Mouse (Mus musculus) ovary, adult 18-20 months (tissue): ENCODE results near the gene Ly86.

Experiments used
- DNase-seq: peaks from one replicate; pipeline ENCODE4 v3.0.0; 2022; ENCODE audit warnings: low spot score, mixed read lengths

Gene Ly86

GRCm38 (mm10) chr13:37353868-37354267, 8.9 kb downstream of the Ly86 start:
- no peak for DNase-seq

DNA sequence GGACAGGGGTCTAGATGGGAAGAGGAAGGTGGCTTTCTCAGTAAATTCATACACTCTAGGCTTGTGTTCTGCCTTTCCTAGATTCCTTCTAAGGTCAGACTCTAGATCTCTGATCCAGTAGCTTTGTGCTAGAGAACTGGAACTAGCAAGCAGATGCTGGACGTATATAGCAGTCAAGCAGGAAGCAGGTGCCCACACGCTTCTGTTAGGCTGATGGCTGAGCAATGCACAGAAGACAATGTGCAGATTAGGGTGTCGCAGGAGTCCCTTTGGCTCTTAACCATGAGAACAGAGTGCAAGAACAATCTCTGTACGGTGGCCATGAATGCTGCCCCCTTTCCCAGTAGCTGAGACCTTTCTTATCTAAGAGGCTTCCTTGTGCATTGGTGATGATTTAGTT, 9.4 kb downstream of the Ly86 start:
- DNase-seq: no peak

DNA sequence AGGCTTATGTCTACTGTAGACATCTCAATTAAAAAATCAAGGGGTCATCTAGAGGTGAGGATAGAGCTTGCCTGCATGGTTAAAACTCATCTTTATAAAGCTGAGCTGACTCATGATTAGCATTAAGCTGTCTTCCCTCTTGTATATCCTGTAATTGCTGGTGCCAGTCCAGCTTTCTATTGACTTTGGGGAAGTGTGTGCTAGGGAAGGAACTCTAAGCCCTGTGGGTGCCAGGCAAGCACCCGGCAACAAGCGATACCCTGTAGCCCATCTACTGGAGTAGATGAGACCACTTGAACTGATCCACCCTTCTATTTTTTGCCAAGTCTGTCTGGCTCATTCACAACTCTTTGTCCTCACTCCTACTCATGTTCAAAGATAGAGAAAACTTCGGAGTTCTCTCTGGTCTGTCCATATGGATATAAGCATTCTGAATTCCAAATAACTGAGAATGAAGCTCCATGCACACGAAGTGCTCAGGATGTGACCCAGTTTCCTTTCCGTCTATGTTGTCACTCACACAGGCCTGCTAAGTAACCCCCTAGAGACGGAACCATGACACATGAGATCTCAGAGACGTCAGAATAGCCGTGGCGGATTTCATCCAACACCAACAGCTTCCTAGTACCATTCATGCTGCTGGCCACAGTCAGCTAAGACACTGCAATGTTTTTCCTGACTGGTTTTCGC, 10.8 kb downstream of the Ly86 start:
- DNase-seq: no peak

DNA sequence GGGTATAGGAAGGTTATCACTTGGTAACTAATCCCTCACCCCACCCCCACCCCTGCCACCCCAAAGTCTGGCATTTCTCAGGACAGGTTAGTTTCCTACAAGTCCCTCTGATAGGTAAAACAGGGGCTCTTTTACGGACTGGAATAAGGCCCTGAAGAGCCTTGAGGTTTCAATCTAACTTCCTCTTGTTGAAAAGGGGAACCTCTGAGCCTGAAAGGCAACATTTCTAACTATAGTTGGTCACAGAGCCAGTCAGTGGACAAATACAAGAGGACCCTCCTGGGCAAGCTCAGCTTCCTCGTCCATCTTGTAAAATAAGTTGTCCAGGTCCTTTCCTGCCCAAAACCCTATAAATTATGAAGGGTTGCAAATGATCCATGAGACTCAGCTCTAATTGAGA, 11.5 kb downstream of the Ly86 start:
- DNase-seq: no peak

GRCm38 (mm10) chr13:37358112-37358511, 13.1 kb downstream of the Ly86 start:
- DNase-seq: no peak

DNA sequence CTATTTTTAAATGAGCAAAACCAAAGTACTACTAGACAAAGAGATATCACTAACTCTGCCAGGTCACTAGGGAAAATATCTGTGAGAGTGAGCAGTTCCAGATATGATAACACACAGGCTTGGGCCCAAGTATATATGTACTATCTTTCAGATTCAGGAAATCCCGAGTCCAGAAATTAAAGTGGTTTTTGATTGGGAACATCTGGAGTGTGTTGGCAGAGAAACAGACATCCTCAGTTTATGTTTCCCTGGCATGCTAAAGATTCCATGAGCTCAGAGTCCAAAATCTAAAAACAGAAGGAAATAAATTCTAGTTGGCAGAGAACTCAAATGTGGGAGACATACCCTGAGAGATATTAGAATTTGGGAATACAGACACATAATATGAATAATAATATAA, 16.2 kb downstream of the Ly86 start:
- no peak for DNase-seq

DNA sequence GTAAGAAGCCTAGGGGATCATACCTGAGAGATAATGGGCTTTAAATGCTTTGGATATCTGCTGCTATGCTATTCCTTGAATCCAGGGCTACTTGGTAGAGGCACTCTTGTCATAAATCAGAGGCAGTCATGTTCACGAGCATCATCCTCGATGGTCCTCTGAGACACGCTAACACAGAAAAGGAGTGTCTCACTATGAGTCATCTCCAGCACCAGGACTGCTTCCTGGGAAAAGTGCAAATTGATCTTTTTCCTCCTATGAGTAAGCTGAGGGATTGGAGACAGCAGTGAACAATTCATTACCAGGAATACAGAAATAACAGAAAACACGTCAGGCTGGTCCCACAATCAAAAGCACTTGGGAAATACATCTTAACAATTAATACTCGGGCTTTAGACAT, 19.3 kb downstream of the Ly86 start:
- no peak for DNase-seq

DNA sequence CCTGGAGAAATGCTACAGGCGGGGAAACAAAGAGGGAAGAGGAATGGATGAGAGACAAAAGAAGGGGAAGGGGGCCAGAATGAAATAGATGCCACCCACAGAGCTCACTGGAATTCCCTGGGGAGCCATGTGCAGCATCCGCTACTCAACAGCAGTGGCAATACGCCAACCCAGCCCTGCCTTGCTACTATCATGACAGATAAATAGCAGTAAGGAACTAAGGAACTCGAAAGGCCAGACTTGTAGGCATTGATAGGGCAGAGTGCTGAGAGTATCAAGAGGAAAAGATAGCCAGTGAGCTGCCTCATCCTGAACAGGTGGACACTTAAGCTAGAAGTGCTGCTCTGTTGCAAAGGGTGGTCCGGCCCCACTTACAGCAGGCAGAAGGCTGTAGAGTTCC, 31.4 kb downstream of the Ly86 start:
- DNase-seq: no peak

DNA sequence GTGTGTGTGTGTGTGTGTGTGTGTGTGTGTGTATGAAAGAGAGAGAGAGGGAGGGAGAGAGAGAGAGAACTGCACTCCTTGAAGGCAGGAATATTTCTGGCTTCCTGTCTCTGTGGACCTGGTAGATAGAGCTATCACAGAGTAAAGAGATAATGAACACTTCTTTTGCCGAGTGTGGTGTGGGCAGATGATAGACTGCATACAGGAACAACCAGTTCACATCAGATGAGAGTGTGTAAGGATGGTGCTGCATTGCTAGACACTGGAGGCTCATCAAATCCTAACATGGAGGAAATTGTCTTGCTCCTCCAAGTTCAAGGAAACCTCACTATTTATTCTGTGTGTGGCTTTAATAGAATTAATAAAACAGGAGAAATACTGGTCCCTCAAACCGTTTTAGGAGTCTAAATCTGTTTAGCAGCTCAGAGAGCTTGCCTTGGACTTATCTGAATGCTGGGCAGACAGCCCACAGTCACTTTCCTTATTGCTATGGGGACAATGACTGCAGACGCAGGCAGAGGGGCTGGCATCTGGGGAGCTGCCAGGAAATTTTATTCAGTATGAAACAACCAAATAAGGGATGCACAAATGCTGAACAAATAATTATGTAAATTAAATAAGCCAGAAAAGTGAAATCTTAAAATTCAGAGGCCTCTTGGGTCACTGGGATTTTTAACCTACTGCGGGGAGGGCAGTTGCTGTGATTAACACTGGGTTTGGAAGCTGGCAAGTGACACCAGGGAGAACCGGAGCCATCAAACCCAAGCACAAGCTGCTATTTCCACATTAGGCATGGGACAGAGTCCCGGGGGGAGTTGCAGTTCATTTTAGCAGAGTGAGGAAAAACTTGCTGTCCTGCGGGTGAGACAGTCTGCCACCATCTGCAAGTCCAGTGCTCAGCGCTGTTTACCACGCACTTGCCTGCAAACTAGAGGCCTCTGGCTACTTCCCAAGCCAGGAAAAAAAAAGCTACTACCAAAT, 43.5 kb downstream of the Ly86 start:
- DNase-seq: no peak

GRCm38 (mm10) chr13:37389296-37389695, 44.3 kb downstream of the Ly86 start:
- no peak for DNase-seq

DNA sequence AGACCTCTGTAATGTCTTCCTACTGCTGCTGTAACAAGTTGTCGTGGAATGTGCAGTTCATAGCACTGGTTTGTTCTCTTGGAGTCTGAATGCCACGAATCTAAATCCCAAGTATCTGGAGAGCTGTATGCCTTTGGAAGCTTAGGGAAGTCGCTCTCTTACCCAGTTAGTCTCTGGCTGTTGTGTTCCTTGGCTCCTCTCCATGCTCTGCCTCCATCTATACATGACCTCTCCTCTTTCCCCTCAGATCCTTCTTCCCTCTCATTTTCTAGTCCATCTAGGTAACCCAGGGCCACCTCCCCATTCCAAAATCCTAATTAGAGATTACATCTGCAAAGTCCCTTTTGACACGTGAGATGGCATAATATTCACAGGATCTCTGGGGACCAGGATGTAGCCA, 53.8 kb downstream of the Ly86 start:
- DNase-seq: no peak

GRCm38 (mm10) chr13:37399340-37399739, 54.3 kb downstream of the Ly86 start:
- DNase-seq: no peak

DNA sequence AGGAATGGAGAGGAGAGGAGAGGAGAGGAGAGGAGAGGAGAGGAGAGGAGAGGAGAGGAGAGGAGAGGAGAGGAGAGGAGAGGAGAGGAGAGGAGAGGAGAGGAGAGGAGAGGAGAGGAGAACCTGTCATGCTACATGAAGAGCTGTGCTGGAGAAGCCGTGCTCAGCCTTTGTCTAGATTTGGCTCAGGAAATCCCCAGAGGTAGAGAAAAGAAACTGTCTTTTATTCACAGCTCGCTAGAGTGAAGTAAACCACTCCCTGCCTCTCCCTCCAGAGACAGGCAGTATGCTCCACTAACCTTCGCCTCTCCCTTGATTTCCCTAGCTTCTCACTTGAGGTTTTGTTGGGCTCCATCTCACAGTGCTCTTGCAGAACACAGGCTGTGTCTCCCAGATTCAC, 57.4 kb downstream of the Ly86 start:
- DNase-seq: no peak

DNA sequence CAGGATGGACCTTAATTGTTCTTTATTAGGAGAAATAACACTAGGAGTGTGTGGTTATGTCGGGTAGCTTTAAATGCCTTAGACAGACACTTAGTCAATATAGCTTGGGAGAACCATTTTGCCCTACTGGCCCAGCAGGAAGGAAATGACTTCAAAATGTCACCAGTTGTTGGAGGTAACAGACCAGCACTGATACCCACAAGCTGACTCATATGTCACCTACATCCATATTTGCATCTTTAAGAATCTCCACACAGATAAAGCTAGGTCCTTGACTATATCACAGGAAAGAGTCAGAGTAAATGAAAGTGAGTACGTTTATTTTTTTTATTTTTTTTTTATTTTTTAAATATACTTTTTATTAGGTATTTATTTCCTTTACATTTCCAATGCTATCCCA, 58.7 kb downstream of the Ly86 start:
- no peak for DNase-seq

DNA sequence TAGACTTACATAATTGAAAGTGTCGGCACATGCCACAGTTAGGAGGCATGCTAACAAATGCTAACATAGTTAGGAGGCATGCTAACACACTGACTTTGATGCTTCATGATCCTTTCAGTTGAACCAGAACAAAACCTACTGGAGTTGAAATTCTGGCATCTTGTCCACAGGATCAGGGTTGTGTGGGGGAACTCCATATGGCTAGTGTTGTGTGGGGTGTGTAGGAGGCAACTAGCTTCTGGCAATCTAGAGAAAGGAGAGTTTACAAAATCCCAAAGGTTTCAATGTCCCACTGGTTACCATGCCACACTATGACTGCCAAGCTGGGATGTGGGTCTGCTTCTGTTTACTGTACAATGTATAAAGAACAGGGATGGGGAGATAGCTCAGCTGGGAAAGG, 70.7 kb downstream of the Ly86 start:
- DNase-seq: no peak

DNA sequence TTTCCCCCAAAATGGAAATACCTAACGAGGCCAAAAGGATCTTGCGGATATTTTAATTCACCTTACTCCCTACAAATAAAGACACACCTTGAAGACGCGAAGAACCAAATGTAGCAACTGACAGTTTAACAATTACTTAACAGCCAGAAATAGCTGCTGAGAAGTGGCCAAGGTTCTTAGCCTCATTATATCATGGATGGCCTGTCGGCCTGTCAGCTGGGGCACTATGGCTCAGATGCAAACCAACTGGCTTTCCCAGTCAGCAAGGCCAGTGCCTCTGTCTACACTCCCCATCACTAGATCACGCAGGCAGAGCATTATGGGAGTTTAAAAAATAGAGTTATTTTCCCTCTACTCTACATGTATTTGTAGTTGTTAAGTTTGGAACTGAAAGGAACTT, 78.4 kb downstream of the Ly86 start:
- DNase-seq: no peak

GRCm38 (mm10) chr13:37424904-37425303, 79.9 kb downstream of the Ly86 start:
- no peak for DNase-seq

DNA sequence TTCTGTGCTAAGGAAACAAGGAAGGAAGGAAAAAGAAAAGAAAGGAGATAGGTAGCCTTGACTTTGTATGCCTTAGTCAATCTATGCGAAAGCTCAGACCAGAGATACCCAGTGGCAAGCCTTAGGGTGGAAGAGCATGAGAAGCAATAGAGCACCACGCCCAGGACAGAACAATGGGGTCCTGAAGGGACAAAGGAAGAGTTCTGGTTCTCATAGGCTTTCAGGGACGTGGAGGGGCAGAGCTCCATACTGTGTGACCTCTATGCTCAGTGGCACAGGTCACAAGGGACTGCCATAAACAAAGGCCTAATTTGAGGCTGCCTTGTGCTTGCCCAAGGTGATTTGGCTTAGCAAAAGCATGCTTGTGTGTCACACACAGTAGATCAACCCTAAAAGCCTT, 80.4 kb downstream of the Ly86 start:
- no peak for DNase-seq

DNA sequence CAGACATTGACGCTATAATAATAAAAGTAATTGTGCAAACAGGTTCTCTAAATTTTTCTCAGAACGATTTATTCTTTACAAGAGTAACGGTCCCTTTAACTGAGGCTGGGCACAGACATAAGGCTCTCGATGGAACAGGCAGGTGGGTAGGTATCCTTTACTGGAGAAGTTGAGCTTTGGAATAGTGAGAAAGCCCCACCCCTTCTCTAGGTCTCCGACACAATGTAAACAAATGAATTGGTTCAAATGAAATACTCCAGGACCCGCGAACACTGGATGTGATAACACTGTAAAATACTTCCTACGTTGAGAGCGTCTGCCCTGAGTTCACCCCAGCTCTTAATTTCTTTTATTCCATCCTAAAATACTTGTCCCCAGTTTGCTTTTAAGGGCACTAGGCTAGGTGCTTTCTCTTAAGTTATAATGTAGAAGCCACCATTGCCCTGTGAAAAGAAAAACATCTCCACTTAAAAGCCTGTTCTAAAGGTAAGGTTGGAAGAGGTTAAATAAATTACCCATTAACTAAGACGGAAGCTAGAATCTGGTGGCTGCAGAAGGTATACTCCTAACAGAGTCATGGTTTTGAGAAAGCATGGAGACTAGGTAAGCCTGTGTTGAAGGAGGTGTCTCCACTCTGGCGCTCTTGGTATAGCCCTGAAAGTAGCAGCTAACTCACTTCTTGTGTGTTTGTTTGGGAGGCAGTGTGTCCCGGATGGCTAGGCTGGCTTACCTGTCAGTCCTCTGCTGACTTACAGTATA, 81.7 kb downstream of the Ly86 start:
- DNase-seq: no peak

GRCm38 (mm10) chr13:37428496-37428895, 83.5 kb downstream of the Ly86 start:
- no peak for DNase-seq

DNA sequence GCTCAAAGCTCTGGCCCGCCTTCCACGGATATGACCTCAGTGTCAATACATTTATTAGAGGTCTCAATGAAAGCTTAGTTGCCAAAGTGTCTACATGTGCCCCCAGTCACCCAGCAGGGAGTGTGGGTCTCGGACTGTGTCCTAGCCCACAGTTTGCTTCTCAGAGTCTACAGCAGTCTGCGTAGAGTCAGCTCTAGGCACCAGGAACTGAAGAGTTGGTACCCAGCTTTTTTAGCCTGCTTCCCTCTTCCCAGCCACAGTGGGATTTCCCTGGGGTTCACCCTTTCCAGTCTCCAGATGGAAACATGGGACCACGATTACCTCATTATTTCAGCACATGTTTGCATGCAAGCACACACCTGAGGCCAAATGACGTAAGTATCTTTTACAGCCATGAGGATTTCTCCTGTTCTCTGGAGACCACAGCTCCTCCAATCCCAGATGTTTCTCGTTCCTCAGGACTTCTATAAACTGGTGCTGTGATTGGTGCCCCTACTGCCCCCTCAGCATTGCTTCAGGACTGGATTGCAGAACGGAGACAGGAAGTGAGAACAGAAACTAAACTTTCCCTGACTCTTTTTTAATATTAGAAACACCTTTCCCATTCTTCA, 84.8 kb downstream of the Ly86 start:
- DNase-seq: no peak

DNA sequence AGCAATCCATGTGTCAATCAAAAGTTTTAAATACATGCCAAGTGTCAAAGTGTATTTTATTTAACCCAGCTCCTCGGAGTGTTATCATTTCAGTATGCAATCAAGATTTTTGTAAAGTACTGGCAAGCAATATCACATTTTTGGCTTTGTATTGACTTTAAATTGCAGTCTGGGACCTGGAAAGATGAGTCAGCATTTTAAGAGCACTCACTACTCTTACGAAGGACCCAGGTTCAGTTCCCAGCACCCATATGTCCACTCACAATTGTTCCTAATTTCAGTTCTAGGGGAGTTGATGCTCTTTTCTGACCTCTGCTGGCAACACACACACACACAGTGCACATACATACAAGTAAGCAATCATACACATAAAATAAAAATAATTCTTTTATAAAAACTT, 86.7 kb downstream of the Ly86 start:
- DNase-seq: no peak
